Mouse (Mus musculus) liver, embryonic 18 days (tissue): ENCODE measurements around the gene Gnptg. TPM values are rescaled to one million over a fixed set of nuclear protein-coding genes. Genes with fewer than 3 reads are reported as not detected.

Experiments
- polyA plus RNA-seq: library from polyadenylated mRNA; depleted of rRNA; stranded (reverse); fragments of >200 nt; gene quantifications from 2 replicates; pipeline ENCODE4 v1.2.3, GENCODE M21; 2012; rRNA removed

The Gnptg gene
- polyA plus RNA-seq = 13.8 and 14.6 TPM in 2 replicates

DNA sequence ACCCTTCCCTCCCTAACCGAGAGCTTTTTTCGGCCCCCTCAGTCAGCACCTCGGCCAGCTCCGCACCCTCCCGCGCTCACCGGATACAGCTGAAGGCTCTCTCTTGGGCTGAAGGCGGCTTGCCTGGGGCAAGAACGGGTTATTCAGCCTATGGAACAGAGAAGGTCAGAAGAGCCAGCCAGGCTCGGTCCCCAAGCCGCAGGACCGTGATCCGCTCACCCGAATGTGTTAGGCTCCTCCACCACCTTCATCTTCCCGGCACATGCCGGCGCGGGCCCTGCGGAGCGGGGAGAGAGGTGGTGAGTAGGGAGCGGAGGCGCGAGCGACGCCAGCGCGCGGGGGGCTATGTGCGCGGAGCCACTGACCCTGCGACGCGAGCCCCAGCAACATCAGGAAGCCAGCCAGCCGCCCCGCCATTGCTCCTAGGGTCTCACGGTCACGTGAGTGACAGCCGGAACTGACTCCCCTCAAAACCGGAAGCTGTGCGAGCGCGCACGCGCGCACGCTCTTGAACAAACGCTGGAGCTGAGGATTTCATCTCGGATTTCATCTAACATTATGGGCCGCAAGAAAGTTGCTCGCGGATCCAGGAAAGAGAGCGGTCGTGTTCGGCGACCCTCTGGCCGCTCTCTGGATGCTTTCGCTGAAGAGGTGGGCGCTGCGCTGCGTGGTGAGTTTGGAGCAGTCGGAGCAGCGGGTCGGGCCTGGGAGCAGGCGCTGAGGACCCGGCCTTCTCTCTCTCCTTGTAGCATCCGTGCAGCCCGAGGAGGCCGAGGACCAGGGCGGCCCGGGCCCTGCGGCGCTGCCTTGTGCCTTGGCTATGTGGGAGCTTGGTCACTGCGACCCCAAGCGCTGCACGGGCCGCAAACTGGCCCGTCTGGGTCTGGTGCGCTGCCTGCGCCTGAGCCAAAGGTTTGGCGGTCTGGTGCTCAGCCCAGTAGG lies at the start of gene Gnptg, which contains the start of gene Tsr3:
Gene Gnptg (minus strand): TSS at position 430 of the 942 bp plus-strand sequence.
Gene Tsr3 (plus strand): TSS at position 476 of the 942 bp plus-strand sequence.

DNA sequence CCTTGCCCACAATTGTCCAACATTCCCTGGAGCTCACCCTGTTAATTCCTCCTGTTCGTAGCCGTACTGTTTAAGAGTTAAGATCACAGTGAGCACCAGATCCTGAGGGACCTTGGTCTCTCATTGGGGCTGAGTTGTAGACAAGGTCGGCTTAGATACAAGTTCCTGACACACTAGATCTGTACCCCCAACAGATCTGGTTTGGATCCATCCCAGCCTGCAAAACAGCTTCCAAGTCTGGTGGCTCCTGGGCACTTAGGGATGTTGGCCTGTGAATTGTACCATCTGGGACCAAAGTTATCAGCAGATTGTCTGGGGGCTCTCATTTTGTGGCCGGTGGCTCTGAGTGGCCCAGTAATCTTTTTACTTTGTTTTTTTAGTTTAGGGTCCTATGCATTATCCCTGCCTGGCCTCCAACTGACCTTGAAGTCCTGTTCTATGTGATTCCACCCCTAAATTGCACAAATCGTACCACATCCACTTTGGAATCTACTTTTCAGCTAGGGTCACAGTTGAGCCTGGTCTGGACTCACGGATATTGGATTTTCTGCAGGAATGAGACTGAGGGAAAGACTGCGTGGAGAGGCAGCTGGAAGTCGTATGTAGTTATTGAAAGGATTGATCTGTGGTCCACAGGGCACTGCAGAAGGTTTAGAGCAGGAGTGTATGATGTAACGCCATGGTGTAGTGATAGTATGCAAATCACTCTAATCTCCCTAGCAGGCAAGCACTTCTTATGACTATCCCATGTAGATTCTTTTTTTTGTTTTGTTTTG lies 34.8 kb upstream of the Gnptg start, which contains the start of gene Ube2i:
Gene Ube2i (minus strand): TSS at position 52 of the 776 bp plus-strand sequence.

DNA sequence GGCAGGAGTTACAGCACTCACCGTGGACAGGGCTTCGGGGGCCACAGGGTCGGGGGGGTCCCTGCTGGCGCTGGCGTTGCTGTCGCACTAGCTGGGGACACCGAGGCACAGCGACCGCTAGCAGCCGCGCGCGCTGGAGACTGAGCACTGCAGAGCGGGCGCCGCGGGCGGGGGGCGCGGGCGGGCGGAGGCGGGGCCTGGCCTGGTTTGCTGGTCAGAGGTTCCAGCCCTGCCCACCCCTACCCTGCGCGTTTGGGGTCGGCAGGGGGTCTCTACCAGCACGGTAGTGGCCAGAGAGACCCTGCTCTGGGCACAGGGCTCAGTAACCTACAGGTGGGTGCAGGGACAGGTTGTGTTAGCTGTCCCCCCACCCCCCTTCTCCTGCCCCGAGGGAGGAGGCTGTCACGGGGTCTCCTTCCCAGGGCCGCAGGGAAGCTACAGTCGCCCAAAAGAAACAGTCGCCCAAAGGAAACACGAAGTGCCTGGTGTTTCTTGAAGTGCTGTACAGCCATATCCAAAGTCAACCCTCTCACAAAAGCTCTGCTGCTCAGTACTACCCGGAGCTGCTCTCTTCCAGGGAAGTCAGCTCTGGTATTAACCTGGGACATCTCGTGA lies 16.3 kb upstream of the Gnptg start, which contains the start of gene Baiap3:
Gene Baiap3 (minus strand): TSS at position 225 of the 615 bp plus-strand sequence.

DNA sequence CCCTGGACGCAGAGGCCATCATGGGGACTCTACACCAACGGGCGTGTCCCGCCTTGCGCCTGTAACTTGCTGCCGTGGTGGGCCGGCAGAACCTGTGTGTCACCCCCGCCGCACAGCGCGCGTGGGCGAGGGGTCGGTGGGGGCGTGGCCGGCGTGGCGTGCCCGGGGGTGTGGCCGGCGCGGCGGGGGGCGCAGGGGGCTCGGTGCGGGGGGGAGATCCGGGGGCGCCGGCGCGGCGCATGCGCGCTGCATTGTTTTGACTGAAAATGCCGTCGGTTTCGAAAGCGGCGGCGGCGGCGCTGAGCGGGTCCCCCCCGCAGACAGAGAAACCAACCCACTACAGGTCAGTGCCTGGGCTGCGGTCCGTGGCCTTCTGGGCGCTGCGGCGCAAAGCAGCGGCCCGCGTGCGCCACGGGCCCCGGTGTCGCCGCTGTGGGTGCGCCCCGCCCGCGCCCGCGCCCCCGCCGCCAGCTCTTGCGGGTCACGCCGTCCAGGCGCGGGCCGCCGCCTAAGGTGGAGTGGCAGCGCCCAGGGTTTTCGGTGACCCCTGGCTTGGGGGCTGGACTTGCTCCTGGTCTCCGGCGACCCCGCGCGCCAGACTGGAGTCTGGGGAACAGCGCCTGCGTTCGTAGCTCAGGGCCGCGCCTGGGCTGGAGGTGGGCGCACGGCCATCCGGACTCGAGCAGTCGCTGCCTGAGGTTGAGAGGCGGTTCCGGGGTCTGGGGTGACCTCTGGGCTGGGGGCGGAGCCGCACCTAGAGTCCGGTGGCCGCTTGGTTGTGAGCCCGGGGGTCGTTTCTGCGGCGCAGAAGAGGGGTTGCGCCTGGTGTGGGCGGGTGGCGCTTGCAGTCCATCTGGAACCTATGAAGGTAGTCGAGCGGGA lies 51.5 kb downstream of the Gnptg start, which contains the start of gene Unkl:
Gene Unkl (plus strand): TSS at position 248 of the 882 bp plus-strand sequence.

DNA sequence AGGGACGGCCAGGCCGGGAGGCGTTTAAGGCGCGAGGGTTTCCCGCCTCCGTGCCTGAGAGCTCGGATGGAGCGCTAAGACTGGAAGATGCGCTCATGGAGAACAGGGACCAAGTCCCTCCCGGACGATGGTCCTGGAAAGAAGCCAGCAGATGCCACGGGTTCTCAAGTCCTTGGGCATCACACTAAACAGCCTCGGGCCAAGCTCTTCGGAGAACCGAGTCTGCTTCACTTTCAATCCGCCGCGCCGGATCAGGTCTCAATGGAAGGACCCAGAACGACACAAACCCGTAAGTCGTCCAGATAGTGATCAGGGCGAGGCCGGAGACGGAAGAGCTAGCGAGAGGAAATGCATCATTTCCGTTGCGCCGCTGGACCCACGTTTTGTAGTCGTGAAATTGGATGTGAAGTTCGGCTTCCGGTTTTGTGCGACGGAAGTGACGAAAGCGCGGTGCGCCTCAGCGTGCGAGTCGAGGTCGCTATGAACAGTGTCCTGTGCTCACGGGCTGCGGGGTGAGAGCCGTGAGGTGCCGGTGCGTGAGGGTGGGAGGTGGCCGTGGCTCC lies 55.7 kb downstream of the Gnptg start, which contains the start of gene BC003965:
Gene BC003965 (plus strand): TSS at position 426 of the 563 bp plus-strand sequence.

Other genes starting within 250 kb of the Gnptg start
- gene Cramp1l, start 224.3 kb downstream of the Gnptg start, polyA plus RNA-seq = 5.4 and 6.9 TPM in 2 replicates
- gene Ift140, start 224.0 kb downstream of the Gnptg start, polyA plus RNA-seq = 36.6 and 39.0 TPM in 2 replicates
- 7.5 and 8.0 TPM in 2 replicates for gene Tmem204, start 156.5 kb downstream of the Gnptg start, polyA plus RNA-seq
- 5.6 TPM in 2 replicates for gene Telo2, start 124.2 kb downstream of the Gnptg start, polyA plus RNA-seq
- gene Ptx4, start 119.4 kb downstream of the Gnptg start, polyA plus RNA-seq = not detected in 2 replicates
- gene Clcn7, start 106.7 kb downstream of the Gnptg start, polyA plus RNA-seq = 6.5 and 7.2 TPM in 2 replicates
- not detected in 2 replicates for gene Ccdc154, start 77.7 kb downstream of the Gnptg start, polyA plus RNA-seq
- gene Gm38655, start 64.7 kb downstream of the Gnptg start, polyA plus RNA-seq = not detected in 2 replicates
- 11.2 and 12.5 TPM in 2 replicates for gene BC003965, start 55.6 kb downstream of the Gnptg start, polyA plus RNA-seq
- 8.8 and 9.4 TPM in 2 replicates for gene Unkl, start 51.7 kb downstream of the Gnptg start, polyA plus RNA-seq
- gene Tsr3, start within 50 bp of the Gnptg start, polyA plus RNA-seq = 12.0 and 12.2 TPM in 2 replicates
- gene Baiap3, start 16.2 kb upstream of the Gnptg start, polyA plus RNA-seq = 0.56 and 1.2 TPM in 2 replicates
- gene Ube2i, start 34.5 kb upstream of the Gnptg start, polyA plus RNA-seq = 125 and 133 TPM in 2 replicates
- gene Prss34, start 58.3 kb upstream of the Gnptg start, polyA plus RNA-seq = 2.7 and 3.8 TPM in 2 replicates
- gene Prss28, start 68.5 kb upstream of the Gnptg start, polyA plus RNA-seq = not detected in 2 replicates
- not detected in 2 replicates for gene Prss29, start 78.5 kb upstream of the Gnptg start, polyA plus RNA-seq
- 0.02 and 0.05 TPM in 2 replicates for gene Tpsab1, start 105.4 kb upstream of the Gnptg start, polyA plus RNA-seq
- 0.43 and 0.61 TPM in 2 replicates for gene Tpsb2, start 126.2 kb upstream of the Gnptg start, polyA plus RNA-seq
- 0.05 TPM in 1 of 2 replicates, not detected in the other for gene Tpsg1, start 129.1 kb upstream of the Gnptg start, polyA plus RNA-seq
- gene Cacna1h, start 193.7 kb upstream of the Gnptg start, polyA plus RNA-seq = 0.38 and 0.97 TPM in 2 replicates
- 0.43 and 0.64 TPM in 2 replicates for gene Tekt4, start 214.5 kb upstream of the Gnptg start, polyA plus RNA-seq